Mouse (Mus musculus) embryonic fibroblast, embryonic 13.5 days (primary cell): ENCODE measurements at regions not wholly inside any gene's neighbourhood (a gene's known extent, or its start where the extent isn't known, plus 50 kb on each side); places are given as distances from the start of the nearest gene placed in this dataset.

Experiments used
- CTCF ChIP-seq: IDR thresholded peaks from 2 replicates; pipeline ENCODE4 v1.5.1; 2011; ENCODE audit warnings: mild to moderate bottlenecking, control low read depth, low read length, moderate library complexity, borderline replicate concordance; ENCODE audit not compliant: insufficient read depth
- POLR2A ChIP-seq: IDR thresholded peaks from 2 replicates; pipeline ENCODE4 v1.6.1; 2011; ENCODE audit warnings: low read depth, mild to moderate bottlenecking, control low read depth, low read length, moderate library complexity

DNA sequence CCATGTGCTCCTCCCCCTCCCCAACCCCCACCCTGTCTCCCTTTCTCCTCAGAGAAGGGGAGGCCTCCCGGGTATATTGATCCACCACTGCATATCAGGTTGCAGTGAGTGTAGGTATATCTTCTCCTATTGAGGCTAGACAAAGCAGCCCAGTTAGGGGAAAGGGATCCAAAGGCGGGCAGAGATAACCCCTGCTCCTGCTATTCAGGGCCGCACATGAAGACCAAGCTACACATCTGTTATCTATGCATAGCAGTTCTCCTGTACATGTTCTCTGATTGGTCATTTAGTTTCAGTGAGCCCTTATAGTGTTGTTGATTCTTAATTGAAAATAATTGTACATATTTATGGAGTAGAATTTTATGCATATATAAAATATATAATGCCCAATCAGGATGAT, 143.7 kb downstream of the Drd1 start:
- TF ChIP-seq POLR2A (no peak), CTCF (no peak)
